Mouse (Mus musculus): Measurements from ENCODE around the gene Hypm. TPM values are rescaled to one million over a fixed set of nuclear protein-coding genes. Genes with fewer than 3 reads are reported as not detected.

The Hypm gene
- not detected in 2 replicates for total RNA-seq (2021)
- long read RNA-seq, result 0 reads

GRCm38 (mm10) chrX:9846628-9847027, at the start of gene Hypm:
Gene Hypm (plus strand): TSS chrX:9846928.
- DNase-seq, result no peak

- no peak for DNase-seq
Observed at GRCm38 (mm10) chrX:9810101-9810500, 36.6 kb upstream of the Hypm start.

GRCm38 (mm10) chrX:9812469-9812868, 34.3 kb upstream of the Hypm start:
- DNase-seq, result no peak

GRCm38 (mm10) chrX:9834779-9835178, 11.9 kb upstream of the Hypm start:
- no peak for DNase-seq

GRCm38 (mm10) chrX:9849403-9849802, 2.7 kb downstream of the Hypm start, which contains the start of gene H2al3:
Gene H2al3 (plus strand): TSS chrX:9849703.
- no peak for DNase-seq

- DNase-seq, result no peak
Observed at GRCm38 (mm10) chrX:9861859-9862258, 15.1 kb downstream of the Hypm start.

- no peak for DNase-seq
Observed at GRCm38 (mm10) chrX:9875519-9875918, 28.8 kb downstream of the Hypm start.

- no peak for DNase-seq
Observed at GRCm38 (mm10) chrX:9885322-9885721, 38.6 kb downstream of the Hypm start, which contains the start of gene Sytl5. Gene Sytl5 (plus strand): TSS chrX:9885622.

Other genes with a start within 250 kb of the Hypm start
- 155 and 156 TPM in 2 replicates for gene Dynlt3, start 183.9 kb upstream of the Hypm start, total RNA-seq (2021)
- gene H2al3, start 2.8 kb downstream of the Hypm start, total RNA-seq (2021), result not detected in 2 replicates
- 5.8 and 8.5 TPM in 2 replicates for gene Sytl5, start 38.7 kb downstream of the Hypm start, total RNA-seq (2021)